Mouse (Mus musculus) C2C12 (cell line): ENCODE measurements at regions not wholly inside any gene's neighbourhood (a gene's known extent, or its start where the extent isn't known, plus 50 kb on each side); places are given as distances from the start of the nearest gene placed in this dataset.

Experiments used
- H3K27me3 ChIP-seq: one replicate; pipeline ENCODE4 v1.6.1; 2011; ENCODE audit not compliant: control insufficient read depth, insufficient read depth, insufficient read length
- H3K36me3 ChIP-seq: one replicate; pipeline ENCODE4 v1.6.1; 2011; ENCODE audit not compliant: control insufficient read depth, insufficient read depth
- H3K4me3 ChIP-seq: one replicate; pipeline ENCODE4 v1.5.1; 2011; ENCODE audit warnings: mild to moderate bottlenecking, control low read depth; ENCODE audit not compliant: poor library complexity, insufficient read depth, severe bottlenecking
- H3K79me2 ChIP-seq: one replicate; pipeline ENCODE4 v1.6.1; 2011; ENCODE audit not compliant: control insufficient read depth, insufficient read depth
- H3K79me3 ChIP-seq: one replicate; pipeline ENCODE4 v1.6.1; 2011; ENCODE audit warnings: low read depth, control low read depth
- H3ac ChIP-seq: one replicate; pipeline ENCODE3; 2011; ENCODE audit warnings: low read depth; ENCODE audit not compliant: control insufficient read depth, insufficient read length
- CEBPB ChIP-seq: IDR thresholded peaks from one replicate; pipeline ENCODE4 v1.6.1; 2011; ENCODE audit warnings: low read depth, mild to moderate bottlenecking, control low read depth, moderate library complexity
- CTCF ChIP-seq: IDR thresholded peaks from one replicate; pipeline ENCODE4 v1.5.1; 2011; ENCODE audit not compliant: control insufficient read depth, insufficient read depth, insufficient read length
- FOSL1 ChIP-seq: IDR thresholded peaks from one replicate; pipeline ENCODE4 v1.8.0; 2011; ENCODE audit warnings: mild to moderate bottlenecking, low read length; ENCODE audit not compliant: poor library complexity, insufficient read depth, severe bottlenecking
- MAX ChIP-seq: IDR thresholded peaks from one replicate; pipeline ENCODE4 v1.6.1; 2011; ENCODE audit warnings: mild to moderate bottlenecking, control low read depth
- MYOD1 ChIP-seq: IDR thresholded peaks from one replicate; pipeline ENCODE4 v1.6.1; 2011; ENCODE audit warnings: low read depth; ENCODE audit not compliant: control insufficient read depth, insufficient read length
- MYOG ChIP-seq: IDR thresholded peaks from one replicate; pipeline ENCODE4 v1.6.1; 2011; ENCODE audit not compliant: control insufficient read depth, insufficient read length; ENCODE audit errors: extremely low read depth
- USF1 ChIP-seq: IDR thresholded peaks from one replicate; pipeline ENCODE4 v1.6.1; 2011; ENCODE audit warnings: low read depth, mild to moderate bottlenecking, control low read depth, moderate library complexity

DNA sequence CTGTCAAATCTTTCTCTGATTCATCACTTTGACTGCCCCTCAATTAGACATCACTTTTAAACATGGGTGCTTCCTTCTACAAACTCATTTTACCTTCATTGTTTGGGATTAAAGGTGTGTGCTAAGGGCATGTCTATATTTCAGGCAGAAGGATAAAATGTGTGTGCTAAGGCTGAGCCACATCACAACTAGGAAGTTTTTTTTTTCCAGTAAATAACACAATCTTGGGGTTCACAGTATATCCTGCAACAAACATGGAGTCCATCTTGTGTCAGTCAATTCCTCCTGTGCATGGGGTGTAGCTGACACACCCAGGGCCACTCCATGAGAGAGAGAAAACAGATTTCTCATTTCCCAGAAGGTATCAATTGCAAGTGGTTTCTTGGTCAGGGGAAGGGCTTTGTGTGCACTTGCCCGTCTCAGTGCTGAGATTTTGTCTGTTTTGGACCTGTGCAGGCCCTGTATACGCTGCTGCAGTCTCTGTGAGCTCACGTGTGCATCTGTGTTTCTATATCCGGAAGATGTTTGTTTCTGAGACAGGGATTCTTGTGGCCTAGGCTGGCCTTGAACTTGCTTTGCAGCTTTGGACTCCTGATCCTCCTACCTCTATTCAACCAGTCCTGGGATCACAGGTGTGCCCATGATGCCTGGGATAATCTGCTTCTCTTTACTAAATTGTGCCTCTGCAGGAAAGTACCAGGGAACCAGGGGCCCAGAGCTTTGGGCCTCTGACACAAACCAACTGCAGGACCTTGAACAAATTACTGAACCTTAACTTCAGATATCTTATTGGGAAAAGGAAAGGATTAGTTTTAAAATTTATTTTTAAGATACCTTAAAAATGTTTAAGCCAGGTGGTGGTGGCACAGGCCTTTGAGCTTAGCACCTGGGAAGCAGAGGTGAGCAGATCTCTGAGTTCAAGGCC is 63.9 kb upstream of the Cpsf6 start:
- no peak overlapping the region for H3ac ChIP-seq
- H3K4me3 ChIP-seq, result no peak overlapping the region
- no peaks in the 10 kb centered on the region for H3K36me3 ChIP-seq
- no peaks in the 10 kb centered on the region for H3K79me3 ChIP-seq
- TF ChIP-seq MYOD1 (no peak), MYOG (no peak), MAX (no peak), CEBPB (no peak), CTCF (no peak), USF1 (no peak), FOSL1 (no peak)
- H3K79me2 ChIP-seq, result no peaks in the 10 kb centered on the region
- H3K27me3 ChIP-seq, result no peaks in the 10 kb centered on the region

DNA sequence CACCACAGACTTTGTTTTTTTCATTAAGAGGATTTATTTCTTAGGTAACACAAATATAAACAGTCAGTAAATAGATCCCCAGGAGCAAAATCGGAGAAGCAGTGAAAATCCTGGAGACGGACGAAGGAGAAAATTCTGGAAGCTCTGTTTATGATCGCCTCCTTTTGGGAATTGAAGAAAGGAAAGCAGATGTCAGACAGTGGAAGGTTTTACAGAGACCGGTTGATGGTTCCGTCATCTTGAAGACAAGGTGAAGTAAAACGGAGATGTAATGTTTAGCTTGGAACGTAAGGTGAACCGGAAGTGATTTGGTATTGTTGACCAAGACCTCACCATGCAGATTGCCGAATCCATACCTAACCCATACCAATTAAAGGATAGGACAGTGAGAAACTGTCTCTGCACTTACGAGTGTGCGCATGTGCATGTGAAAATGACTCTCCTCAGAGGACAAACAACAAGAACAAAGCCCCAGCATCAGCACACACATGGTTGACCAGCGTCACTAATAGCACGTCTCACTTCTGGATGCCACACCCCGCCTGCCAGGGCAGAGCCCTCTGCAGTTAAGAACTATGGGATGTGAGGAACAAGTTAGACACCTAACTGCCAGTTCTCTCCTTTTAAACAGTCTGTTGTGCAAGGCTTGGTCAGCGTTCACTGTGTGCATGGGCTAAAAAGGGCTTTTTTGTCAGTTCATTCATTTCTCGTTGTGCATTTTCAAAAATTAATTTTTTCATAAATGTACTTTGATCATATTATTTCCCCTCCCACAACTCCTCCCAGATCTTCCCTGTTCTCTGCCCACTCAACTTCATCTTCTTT is 62.4 kb upstream of the Cpsf6 start:
- Histone ChIP-seq H3ac (no peak overlapping the region), H3K27me3 (no peaks in the 10 kb centered on the region)
- no peak for TF ChIP-seq CEBPB
- TF ChIP-seq MYOG, result no peak
- no peak for TF ChIP-seq FOSL1
- no peak for TF ChIP-seq MAX
- no peak for TF ChIP-seq MYOD1
- no peak for TF ChIP-seq CTCF
- TF ChIP-seq USF1, result no peak

DNA sequence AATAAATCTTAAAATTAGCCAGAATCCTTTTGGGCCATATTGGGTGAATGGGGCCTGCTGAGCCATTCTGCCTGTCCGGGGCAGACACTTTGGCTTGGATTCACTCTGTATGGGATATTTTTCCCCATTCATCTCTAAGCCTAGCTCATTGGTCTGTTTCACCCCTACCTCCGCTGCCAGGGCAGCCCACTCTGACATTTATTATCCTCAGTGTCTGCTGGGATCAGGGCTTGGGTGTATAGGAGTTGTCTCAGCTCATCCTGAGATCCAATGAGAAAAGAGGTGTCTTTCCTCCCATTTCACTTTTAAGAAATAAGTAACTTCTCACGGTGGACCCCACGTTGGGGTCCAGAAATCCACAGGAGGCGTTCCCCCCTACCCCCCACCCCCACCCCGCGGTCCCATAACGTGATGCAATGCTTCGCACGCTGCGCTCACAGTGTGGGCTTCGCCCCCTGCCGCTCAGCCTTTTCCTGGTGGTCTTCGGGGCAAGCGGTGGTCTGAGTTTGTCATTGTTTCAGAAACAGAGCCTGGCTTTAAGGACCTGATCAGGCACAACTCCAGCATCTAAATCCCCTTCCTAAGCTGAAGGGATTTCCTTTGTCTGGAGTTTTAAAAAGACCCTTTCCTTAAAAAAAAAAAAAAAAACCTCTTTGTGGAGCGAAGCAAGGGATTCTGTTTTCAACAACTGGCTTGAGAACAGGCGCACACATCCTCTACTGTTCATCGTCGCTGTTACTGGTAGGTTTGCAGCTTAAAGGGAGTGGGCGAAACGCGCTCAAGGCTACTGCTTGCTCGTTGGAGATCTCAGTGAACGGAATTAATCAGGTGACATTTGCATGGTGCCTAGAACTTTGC is 61.5 kb upstream of the Cpsf6 start:
- H3ac ChIP-seq, result no peak overlapping the region
- no peaks in the 10 kb centered on the region for H3K79me3 ChIP-seq
- no peaks in the 10 kb centered on the region for H3K36me3 ChIP-seq
- H3K4me3 ChIP-seq, result no peak overlapping the region
- no peaks in the 10 kb centered on the region for H3K79me2 ChIP-seq
- TF ChIP-seq CEBPB (no peak), USF1 (no peak), MYOD1 (no peak), MYOG (no peak), FOSL1 (no peak), CTCF (no peak), MAX (no peak)
- no peaks in the 10 kb centered on the region for H3K27me3 ChIP-seq

More for the DNA sequence above, 62.4 kb upstream of the Cpsf6 start:
- H3K36me3 ChIP-seq, result no peaks in the 10 kb centered on the region
- no peak overlapping the region for H3K4me3 ChIP-seq
- no peaks in the 10 kb centered on the region for H3K79me3 ChIP-seq
- H3K79me2 ChIP-seq, result no peaks in the 10 kb centered on the region

DNA sequence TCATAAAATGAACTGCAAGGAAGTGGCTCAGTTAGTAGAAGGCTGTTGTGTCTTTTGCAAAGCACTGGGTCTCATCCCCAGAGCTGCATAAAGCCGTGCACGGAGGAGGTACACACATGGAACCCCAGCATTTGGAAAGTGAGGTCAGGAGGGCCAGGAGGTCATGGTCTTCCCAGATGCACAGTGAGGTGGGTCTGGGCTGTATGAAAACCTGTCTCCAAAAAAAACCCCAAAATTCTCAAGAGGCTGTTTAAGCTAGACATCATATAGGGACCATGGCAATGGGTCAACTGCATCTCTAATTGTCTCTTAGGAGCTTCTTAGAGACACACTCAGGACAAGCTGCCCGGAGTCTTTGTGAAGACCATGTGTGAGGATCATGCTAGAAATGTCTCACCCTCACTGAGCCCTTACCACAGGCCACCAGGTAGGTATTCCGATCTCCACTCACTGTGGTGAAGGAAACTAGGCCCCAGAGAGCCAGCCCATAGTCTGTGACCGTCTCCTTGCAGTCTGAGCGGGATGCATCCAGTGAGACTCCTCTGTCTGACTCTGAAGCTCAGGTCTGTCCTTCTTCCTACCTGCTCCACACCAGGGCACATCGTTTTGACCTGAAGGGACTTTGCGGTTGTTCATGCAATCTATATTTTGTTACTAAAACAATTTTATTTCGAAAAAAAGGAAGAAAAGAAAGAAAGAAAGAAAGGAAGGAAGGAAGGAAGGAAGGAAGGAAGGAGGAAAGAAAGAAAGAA is 60.6 kb upstream of the Cpsf6 start:
- TF ChIP-seq MYOD1, result no peak
- H3K4me3 ChIP-seq, result no peak overlapping the region
- no peaks in the 10 kb centered on the region for H3K79me3 ChIP-seq
- H3K36me3 ChIP-seq, result no peaks in the 10 kb centered on the region
- no peaks in the 10 kb centered on the region for H3K27me3 ChIP-seq
- no peak overlapping the region for H3ac ChIP-seq
- H3K79me2 ChIP-seq, result no peaks in the 10 kb centered on the region
